Mouse (Mus musculus): ENCODE data around the gene Cnr2.

Gene Cnr2

DNA sequence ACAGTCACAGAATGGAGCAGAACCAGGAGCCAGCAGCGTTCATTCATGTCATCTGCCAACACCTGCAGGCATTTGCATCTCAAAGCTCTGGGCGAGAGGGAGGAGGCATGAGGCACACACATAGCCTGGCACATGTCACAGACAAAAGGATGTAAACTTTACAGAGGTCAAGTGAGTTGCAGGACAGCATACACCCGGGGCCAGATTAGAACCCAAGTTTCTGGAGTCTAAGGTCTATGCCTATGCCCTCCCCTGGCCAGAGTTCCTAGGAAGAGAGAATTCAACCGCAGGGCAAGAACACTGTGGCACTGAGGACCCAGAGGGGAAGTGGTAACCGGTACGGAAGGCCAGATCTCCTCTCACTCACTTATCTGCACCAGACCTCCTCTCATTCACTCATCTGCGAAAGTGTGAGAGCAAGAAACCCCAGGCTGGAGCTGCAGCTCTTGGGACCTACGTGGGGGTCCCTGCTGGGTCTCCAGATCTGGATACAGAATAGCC is at the start of gene Cnr2:
Gene Cnr2, plus strand, starts transcription at position 324 of the 501 bp plus-strand sequence.
- in situ Hi-C loops (cut with MboI; ENCODE audit: unreplicated experiment in 2 of 2) = no loop called here

- in situ Hi-C loops (cut with MboI; ENCODE audit: unreplicated experiment in 2 of 2) = no loop called here
Measured at GRCm38 (mm10) chr4:135847581-135847980, 47.6 kb upstream of the Cnr2 start.

- in situ Hi-C loops (cut with MboI; ENCODE audit: unreplicated experiment in 2 of 2) = loop anchor here in 1 of 2 experiments (10.0 kb wide), 1 partner anchor 926 kb away; the partner anchor contains the start of gene Rsrp1
Measured at GRCm38 (mm10) chr4:135850411-135851095, 44.6 kb upstream of the Cnr2 start.

DNA sequence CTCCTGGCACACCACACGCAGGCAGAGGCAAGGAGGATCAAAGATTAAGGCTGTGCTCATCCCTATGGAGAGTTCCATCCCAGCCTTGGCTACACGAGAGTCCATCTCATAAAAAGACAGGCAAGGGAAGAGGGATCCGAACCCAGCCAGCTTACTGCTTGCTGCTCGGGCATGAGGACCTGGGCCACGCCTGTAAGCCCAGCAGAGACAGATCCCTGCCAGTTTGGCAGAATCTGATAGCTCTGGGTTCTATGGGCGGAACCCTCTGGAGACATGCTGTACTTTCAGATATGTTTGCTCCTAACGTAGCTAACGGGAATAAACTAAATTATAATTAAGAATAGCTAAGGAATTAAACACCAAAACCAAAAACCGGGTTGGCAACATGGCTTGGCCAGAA is 43.3 kb upstream of the Cnr2 start:
- in situ Hi-C loops (cut with MboI; ENCODE audit: unreplicated experiment in 2 of 2) = loop anchor here in 1 of 2 experiments (10.0 kb wide), 1 partner anchor 927 kb away; the partner anchor contains the start of gene Rsrp1

DNA sequence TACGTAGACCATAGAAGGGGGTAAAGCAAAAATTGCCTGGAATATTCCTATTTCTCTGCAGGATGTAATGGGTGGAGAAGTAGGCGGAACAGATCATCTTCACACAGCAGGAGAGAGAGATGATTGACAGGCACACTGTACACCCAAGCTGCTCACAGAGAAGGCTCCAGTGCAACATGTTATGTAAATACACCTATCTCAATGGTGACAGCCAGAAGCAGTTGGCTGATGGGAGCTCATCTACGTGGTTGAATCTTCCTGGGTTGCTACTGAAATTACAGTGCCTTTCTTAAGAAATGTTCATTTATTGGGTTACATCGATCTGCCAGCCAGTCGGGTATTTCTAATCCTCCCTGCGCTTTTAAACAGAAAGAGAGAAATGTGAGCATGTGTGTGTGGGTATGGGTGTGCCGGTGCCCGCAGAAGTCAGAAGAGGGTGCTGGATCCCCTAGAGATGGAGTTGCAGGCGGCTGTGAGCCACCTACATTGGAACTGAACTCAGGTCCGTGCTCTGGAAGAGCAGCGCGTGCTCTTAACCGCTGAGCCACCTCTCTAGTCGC is 41.1 kb upstream of the Cnr2 start:
- in situ Hi-C loops (cut with MboI; ENCODE audit: unreplicated experiment in 2 of 2) = loop anchor here in 1 of 2 experiments (10.0 kb wide), 1 partner anchor 929 kb away; the partner anchor contains the start of gene Rsrp1

DNA sequence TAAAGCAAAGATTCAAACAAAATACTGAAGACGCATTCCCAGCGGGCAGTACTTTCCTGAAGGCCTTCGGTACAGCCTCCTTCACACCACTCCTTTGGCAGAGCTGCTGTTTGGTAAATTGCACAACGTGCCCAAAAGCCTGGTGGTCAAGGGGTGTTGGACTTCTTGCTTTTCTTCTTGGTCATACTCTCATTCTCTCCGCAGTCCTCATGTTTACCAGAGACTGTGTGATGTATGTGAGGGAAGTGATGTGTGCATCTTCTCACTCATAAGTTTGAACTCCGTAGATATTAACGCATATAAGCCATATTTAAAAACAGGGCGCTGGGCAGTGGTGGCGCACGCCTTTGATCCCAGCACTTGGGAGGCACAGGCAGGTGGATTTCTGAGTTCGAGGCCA is 40.6 kb upstream of the Cnr2 start:
- in situ Hi-C loops (cut with MboI; ENCODE audit: unreplicated experiment in 2 of 2) = loop anchor here in 1 of 2 experiments (10.0 kb wide), 1 partner anchor 930 kb away; the partner anchor contains the start of gene Rsrp1

- in situ Hi-C loops (cut with MboI; ENCODE audit: unreplicated experiment in 2 of 2) = loop anchor here in 1 of 2 experiments (10.0 kb wide), 1 partner anchor 930 kb away; the partner anchor contains the start of gene Rsrp1
Measured at GRCm38 (mm10) chr4:135855080-135855479, 40.1 kb upstream of the Cnr2 start.

DNA sequence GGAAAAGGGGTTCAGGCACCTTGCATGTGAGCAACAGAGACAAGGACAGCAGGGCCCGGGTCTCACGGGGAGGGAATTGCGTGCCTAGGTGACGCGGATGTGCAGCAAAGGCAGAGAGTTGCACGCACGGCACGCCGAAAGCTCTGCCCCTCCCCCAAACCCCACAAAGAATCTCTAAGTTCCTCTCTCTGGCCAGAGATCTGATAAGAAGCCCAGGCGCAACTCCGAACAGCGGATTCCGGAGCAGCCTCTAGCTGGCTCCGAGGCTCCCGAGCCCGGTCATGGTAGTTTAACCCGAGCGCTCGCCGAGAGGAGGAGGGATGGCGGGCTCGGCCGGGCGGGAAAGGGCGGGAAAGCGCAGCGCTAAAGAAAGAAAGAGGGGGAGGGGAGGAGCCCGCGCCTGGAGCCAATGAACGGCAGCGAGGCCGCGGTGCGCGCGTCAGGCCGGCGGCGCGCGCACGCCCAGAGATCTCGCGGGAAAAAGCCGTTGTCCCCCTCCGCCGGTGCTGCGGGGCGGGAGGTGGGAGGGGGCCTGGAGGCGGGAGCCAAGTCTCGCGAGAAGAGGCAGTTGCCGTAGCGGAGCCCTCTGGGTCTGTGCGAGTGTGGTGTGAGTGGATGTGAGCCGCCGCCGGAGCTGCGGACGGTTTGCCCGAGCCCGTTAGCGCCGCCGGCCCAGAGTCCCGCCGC is 39.5 kb upstream of the Cnr2 start, which contains the start of gene Srsf10:
Gene Srsf10, plus strand, starts transcription at position 212 of the 687 bp plus-strand sequence.
- in situ Hi-C loops (cut with MboI; ENCODE audit: unreplicated experiment in 2 of 2) = loop anchor here in 1 of 2 experiments (10.0 kb wide), 1 partner anchor 931 kb away; the partner anchor contains the start of gene Rsrp1

- in situ Hi-C loops (cut with MboI; ENCODE audit: unreplicated experiment in 2 of 2) = loop anchor here in 1 of 2 experiments (10.0 kb wide), 1 partner anchor 932 kb away; the partner anchor contains the start of gene Rsrp1
Measured at GRCm38 (mm10) chr4:135856223-135857091, 38.7 kb upstream of the Cnr2 start.

- in situ Hi-C loops (cut with MboI; ENCODE audit: unreplicated experiment in 2 of 2) = loop anchor here in 1 of 2 experiments (10.0 kb wide), 1 partner anchor 933 kb away; the partner anchor contains the start of gene Rsrp1
Measured at GRCm38 (mm10) chr4:135857597-135858186, 37.5 kb upstream of the Cnr2 start.

GRCm38 (mm10) chr4:135868996-135869395 is 26.2 kb upstream of the Cnr2 start:
- in situ Hi-C loops (cut with MboI; ENCODE audit: unreplicated experiment in 2 of 2) = no loop called here

DNA sequence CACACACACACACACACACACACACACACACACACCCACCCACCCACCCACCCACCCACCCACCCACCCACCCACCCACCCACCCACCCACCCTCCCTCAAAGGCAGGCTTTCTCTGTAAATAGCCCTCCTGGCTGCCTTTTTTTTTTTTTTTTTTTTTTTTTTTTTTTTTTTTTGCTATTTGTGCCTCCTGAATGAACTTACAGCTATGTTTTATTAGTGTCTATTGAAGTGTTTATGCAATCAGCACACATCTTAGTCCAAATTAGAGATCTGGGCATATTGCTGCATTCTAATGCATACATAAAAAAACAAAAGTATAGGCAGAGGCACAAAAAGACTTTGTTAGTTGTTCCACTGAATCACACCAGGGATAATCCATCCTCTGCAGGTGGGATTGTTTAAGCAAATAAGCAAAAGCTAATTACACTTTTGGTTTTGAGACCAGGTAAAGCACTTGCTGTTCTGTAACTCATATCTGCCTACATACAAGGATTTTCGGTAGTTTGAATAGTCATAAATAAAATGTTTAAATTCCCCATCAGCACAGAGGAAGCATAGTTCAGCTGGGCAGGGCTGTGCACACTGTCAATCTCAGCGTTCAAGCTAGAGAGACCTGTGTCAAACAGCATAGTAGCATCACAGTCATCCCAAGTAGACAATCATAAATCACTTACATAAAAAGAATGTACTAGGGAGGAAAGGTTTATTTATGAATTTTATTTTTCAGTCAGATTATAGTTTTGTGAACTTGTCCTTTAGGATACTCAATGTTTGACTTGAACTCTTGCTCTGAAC is 24.8 kb upstream of the Cnr2 start:
- in situ Hi-C loops (cut with MboI; ENCODE audit: unreplicated experiment in 2 of 2) = no loop called here

- in situ Hi-C loops (cut with MboI; ENCODE audit: unreplicated experiment in 2 of 2) = no loop called here
Measured at GRCm38 (mm10) chr4:135872015-135872414, 23.2 kb upstream of the Cnr2 start.

DNA sequence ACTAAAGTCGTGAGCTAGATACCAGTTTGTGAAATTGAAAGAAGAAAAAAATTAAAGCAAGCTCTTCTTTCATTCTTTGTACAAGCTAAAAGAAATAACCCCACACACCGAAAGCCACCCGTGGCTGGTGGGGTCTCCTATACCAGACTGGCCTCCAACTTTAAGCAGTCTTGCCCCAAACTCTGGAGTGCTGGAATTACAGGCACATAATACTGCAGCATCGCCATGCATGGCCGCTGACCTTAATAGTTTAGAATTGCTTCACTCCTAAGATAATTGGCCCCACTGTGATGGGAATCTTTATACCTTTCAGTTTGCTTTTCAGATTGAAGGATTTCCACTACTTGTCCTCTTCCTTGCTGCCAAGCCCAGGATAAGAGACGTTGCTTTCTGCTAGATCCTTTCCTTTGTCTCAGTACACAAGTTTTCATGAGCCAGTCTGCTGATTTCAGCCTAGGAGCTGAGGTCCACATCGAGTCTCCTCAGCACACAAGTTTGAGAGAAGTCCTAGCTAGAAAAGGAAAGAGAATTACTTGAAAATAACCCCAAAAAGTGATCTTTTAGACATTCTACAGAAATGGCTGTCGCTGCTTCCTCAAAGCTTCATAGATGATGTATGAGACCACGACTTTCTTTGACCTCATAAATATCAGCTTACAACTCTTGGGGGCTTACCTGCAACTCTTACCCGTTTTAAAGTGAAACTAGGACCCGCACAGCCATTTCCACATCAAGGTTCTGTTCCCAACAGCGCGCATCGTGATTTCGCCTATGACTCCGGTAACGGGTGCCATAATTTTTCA is 22.4 kb upstream of the Cnr2 start:
- in situ Hi-C loops (cut with MboI; ENCODE audit: unreplicated experiment in 2 of 2) = no loop called here

DNA sequence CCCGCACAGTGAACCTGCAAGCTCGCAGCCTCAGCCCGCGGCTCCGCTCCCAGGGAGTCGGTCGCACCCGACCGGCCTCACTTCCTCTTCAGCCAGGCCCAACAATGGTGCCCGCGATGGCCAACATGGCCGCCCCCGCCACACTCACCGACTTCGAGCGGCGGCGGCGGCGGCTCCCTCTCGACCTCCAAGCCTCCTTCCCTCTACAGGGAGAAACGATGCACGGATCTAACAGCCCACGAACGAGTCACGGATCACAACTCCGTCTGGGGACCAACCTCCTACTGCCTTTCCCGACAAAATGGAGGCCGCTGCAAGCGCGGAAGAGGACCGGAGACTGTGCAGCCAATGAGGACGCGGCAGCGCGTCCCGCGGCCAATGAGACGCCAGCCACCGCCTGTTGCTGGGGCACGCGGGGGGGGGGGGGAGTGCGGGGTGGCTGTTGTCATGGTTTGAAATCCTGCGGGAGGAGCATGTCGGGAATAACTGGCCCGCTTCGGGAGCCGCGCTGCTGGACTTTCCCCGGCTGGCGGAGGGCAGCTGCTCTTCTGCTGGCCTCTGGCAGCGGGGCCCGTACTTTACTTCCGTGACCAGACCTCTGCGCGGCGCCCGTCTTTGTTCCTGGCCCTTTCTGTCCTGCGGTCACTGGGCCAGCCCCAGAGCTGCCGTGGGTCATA is 21.5 kb upstream of the Cnr2 start, which contains the start of gene Pnrc2:
Gene Pnrc2, minus strand, starts transcription at position 325 of the 677 bp plus-strand sequence.
- in situ Hi-C loops (cut with MboI; ENCODE audit: unreplicated experiment in 2 of 2) = no loop called here

GRCm38 (mm10) chr4:135874564-135875535 is 20.3 kb upstream of the Cnr2 start:
- in situ Hi-C loops (cut with MboI; ENCODE audit: unreplicated experiment in 2 of 2) = loop anchor here in 1 of 2 experiments (5.0 kb wide), 1 partner anchor 73 kb away; no protein-coding TSS in a partner anchor

Data from v-Abl transformed pro-B cells (cell line).